Mouse (Mus musculus) testis, postnatal 10 days (tissue): Measurements from ENCODE around the gene Ctbp1.

Experiments used
- DNase-seq: peaks from one replicate; pipeline ENCODE4 v3.0.0; 2021; ENCODE audit warnings: low spot score

The Ctbp1 gene

GRCm38 (mm10) chr5:33274953-33275454 is at the start of gene Ctbp1:
Gene Ctbp1, minus strand, starts transcription at chr5:33274994.
- DNase-seq, result peak; percentile 95

DNA sequence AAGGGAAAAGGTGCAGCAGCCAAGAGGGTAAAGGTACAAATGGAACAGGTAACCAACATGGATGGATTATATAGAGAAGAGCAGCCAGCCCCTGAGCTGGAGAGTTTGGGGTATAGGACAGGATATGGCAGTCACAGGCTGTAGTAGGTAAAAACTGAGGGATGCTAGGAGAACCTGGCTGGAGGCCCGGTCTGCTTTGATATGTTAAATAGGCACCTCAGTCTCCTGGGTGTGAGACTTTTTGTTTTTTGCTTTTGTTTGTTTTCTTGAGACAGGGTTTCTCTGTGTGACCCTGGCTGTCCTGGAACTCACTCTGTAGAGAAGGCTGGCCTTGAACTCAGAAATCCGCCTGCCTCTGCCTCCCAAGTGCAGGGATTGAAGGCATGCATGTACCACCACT is 49.7 kb upstream of the Ctbp1 start:
- no peak for DNase-seq

DNA sequence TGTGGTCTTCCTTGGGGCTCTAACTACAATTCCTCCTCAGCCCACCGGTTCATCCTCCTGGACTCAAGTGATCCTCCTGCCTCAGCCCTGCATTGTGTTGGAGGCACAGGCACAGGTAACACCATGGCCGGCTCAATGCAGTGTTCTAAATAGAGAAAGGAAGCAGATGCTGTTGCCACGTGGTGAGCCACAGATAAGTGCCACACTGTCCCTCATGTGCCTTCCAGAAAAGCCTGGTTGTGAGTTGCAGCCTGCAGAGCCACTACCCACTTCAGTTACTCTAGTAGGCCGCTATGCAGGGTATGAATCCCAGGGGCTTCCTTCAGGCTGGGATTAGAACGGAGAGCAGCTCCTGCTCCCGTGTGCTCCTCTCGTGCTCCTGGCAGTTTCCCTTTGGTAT is 37.4 kb upstream of the Ctbp1 start:
- DNase-seq, result no peak

GRCm38 (mm10) chr5:33310704-33311462 is 36.1 kb upstream of the Ctbp1 start:
- no peak for DNase-seq

DNA sequence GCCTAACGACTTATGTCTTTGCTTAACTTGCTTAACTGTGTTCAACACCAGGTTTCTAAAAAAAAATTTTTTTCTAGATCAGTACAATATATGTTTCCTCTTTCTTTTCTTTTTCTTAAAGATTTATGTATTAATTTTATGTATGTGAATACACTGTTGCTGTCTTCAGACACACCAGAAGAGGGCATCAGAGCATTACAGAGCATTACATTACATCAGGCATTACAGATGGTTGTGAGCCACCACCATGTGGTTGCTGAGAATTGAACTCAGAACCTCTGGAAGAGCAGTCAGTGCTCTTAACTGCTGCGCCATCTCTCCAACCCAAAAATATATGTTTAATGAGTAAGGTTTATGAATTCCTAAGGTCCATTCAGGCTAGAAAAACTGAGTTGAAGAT is 27.0 kb upstream of the Ctbp1 start:
- DNase-seq, result no peak

GRCm38 (mm10) chr5:33297164-33297563 is 22.4 kb upstream of the Ctbp1 start:
- no peak for DNase-seq

- no peak for DNase-seq
Measured at GRCm38 (mm10) chr5:33293796-33294430, 19.1 kb upstream of the Ctbp1 start.

DNA sequence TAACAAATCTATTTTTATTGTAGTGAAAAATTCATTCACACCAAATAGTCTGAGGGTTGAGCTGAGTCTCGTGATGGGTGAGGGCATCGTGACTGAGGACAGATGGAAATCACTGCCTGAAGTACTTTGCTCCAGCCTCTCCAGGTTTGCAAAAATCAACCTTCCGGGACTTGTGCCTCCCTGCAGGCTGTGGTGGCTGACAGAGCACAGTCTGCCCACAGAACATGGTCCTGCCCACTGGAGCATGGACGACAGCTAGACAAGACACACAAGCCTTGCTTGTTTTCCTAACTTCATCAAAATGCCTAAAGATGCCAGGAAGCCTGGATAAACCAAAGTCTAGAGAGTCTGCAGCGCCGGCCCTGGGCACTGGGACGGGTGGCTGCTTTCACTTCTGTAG is 9.2 kb upstream of the Ctbp1 start:
- DNase-seq, result no peak

- no peak for DNase-seq
Measured at GRCm38 (mm10) chr5:33281428-33281827, 6.6 kb upstream of the Ctbp1 start.

- no peak for DNase-seq
Measured at GRCm38 (mm10) chr5:33278950-33279349, 4.2 kb upstream of the Ctbp1 start.

GRCm38 (mm10) chr5:33277286-33277685 is 2.5 kb upstream of the Ctbp1 start:
- DNase-seq, result no peak

DNA sequence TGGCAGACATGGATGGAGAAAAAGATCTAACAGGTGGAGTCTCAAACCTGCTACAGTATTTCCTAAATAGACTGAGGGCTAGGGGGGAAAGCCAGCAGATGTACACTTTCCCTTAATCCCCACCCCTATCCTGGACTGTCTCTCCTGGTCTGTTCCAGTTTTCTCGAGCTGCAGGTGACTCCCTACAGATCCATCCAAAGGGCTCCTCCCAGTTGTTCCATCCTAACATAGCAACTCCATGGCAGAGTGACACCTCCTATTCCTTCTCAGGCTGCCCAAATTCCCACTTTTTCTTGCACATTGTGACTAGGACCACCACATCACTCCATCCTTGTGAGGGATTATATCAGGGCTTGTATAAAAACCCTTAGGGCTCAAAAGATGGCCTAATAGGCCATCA is 960 bp upstream of the Ctbp1 start:
- DNase-seq, result no peak

GRCm38 (mm10) chr5:33274085-33274952 is 475 bp downstream of the Ctbp1 start:
- peak; percentile 95 for DNase-seq

- no peak for DNase-seq
Measured at GRCm38 (mm10) chr5:33273777-33274084, 1.1 kb downstream of the Ctbp1 start.

GRCm38 (mm10) chr5:33272845-33273776 is 1.7 kb downstream of the Ctbp1 start:
- no peak for DNase-seq

DNA sequence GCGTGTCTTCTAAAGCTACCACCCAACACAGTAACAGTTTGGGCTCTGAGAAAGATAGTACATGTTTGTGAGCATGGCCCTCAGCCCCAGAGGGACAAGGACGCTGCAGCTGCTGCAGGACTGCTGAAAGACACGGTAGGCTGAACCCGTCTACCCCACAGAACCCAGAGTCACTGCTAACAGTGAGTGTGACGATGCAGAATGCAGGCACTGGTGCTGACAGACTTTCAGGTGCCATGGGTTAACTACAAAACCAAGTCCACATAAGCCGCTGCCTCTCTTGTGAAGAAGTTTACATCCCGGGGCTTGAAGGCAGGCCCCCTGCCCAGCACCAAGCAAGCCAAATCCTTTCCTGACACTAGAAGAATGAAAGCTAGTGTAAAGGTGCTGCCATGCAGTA is 2.6 kb downstream of the Ctbp1 start:
- DNase-seq, result no peak

- peak; percentile 90 for DNase-seq
Measured at GRCm38 (mm10) chr5:33270568-33270967, 4.2 kb downstream of the Ctbp1 start.

DNA sequence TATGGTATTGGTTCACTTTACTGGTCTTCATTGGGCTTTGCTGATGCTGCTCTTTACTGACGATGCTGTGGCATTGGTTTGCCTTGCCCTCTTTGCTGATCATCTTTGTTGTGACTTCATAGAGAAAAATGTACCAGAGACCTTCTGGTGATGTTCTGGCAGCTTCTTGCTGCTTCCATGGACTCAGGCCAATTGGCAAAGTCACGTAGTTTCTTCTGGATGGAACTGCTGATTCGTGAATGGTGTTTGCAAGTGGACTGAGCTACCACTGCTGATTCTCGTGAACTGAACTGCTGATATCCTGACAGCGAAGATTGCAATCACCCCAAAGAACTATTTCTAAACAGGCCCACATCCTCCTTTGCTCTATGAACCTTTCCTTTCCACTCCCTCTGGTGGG is 20.4 kb downstream of the Ctbp1 start:
- DNase-seq, result no peak

DNA sequence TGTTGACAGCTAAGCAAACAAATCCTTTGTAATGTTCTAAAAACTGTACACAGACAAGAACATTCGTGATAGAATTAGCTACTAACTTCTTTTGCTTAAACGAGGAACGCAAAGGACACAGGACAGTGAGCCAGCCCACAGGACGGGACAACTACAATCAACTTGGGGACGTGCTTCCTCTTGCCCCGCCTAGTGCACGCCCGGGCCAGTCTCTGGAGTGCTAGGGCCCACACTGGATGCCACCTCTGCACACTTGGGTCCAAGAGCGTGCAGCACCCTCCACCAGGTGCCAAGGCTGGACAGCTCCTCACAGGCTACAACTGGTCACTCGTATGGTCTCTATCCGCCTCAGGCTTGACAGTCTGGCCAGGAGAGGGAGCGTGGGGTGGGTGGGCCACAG is 26.6 kb downstream of the Ctbp1 start:
- DNase-seq, result no peak

- DNase-seq, result peak; percentile 62
Measured at GRCm38 (mm10) chr5:33247387-33247786, 27.4 kb downstream of the Ctbp1 start.

GRCm38 (mm10) chr5:33245701-33246100 is 29.1 kb downstream of the Ctbp1 start:
- DNase-seq, result peak; percentile 68
